Mouse (Mus musculus) CD4-positive helper T cell, adult 2 months (primary cell): ENCODE data around the gene Chad.
A peak's percentile ranks its signal among the peaks of the same experiment; 100 is the strongest.

Source experiments
- DNase-seq: peaks from one replicate; pipeline ENCODE4 v3.0.0-alpha.2; 2012; ENCODE audit warnings: low read depth, missing footprints, low spot score

Chad gene

DNA sequence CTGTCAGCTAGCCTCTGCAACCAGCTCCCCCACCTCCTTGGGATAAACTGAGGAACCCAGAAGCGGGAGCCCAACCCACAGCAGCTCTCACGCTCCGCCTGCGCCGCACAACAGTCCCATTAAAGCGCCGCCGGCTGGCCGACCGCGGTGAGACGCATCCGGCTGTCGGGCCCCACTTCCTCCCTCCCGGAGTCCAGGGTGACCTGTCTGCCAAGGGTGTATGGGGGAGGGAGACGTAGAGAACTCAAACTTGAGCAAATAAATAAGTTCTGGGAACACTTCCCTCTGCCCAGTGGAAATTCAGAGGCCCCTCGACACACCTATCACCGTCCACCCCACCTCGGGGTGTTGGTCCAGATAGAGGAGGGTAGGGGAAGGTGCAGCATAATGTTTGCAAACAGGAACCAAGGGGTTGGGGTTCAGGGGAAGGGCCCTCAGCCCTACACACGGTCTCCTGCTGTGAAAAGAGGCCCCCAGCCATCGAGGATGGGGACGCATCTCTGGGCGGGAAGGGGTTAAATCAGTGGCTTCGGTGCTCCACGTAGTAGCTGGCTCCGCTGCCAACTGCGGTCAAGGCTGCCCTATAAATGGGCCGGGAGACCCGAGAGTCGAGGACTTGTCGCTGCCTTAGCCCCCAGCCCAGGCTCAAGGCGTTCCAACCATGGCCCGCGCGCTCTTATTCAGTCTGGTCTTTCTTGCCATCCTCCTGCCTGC, at the start of gene Chad:
Chad (plus strand) TSS at position 611 of the 714 bp plus-strand sequence.
- DNase-seq = peak; percentile 38

DNA sequence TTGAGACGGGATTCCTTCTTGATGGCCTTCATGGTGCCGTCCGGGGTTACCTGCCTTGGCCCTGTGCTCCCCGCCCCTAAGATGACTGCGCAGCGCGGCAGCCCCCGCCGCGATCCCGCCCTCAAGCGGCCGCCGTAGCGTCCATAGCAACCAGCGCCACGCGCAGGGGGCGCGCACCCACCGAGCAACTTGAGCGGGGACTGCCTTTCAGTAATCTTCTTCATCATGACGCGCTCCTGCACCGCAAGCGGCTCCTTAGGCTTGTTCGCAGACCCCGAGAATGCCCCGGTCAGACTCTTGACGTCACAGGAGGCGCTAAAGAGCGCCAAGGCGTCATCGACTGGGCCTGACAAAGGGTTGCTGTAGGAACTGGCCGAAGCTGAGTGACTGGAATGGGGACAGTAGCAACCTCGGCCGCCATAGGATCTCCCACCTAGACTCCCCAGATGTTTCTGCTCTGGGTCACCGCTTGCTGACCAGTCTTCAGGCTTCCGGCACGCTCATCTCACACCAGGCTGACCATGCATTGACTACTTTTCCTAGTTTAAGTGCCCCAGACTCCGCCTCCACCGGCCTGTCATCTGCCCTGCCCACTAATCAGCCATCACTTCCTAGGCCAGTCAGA, 43.5 kb upstream of the Chad start, which contains the start of gene Mycbpap:
Mycbpap (minus strand) TSS at position 524 of the 625 bp plus-strand sequence.
- DNase-seq = peak; percentile 31

DNA sequence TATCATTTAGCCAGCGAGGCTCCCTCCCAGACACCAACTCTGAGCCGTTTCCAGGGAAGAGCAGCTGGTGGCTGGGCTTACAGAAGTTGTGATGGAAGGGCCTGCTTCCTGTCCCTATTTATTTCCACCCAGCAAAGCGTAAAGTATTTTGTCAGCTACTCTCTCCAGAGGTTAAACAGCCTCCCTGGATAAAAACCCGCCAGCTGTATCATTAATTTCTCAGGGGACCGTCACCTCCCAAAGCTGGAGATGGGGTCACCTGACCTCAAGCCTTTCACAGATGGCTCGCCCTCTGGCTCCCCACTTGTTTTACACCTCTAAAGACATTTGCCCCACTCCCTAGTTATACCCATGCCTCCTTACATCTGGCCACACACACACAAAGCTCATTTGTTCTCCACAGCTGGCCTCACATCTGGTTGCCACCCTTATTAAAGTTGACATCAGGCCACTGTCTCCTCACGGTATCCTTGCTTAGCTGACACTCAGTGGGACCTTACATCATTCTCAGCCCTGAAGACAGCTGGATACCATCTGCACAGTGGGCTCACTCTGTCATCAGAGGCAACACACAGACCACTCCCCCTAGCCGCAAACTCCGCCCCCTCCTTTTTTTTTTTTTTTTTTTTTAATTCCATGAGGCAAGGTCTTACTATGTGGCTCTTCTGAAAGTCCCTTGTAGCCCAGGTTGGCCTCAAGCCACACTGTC, 38.5 kb upstream of the Chad start:
- no peak for DNase-seq

DNA sequence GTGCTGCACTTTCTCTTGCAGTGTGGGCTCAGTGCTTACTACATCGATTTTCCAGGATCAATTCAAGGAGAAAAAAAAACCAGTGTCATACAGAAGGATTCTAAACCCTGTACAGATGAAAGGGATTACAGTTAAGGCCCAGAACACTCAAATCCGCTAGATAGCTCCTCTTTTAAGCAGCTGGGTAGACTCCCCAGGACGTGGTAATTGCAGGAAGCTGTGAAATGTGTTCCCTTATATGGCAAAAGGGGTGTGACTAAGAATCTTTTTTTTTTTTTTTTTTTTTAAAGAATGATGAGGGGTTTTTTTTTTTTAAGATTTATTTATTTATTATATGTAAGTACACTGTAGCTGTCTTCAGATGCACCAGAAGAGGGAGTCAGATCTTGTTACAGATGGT, 36.0 kb upstream of the Chad start:
- no peak for DNase-seq

DNA sequence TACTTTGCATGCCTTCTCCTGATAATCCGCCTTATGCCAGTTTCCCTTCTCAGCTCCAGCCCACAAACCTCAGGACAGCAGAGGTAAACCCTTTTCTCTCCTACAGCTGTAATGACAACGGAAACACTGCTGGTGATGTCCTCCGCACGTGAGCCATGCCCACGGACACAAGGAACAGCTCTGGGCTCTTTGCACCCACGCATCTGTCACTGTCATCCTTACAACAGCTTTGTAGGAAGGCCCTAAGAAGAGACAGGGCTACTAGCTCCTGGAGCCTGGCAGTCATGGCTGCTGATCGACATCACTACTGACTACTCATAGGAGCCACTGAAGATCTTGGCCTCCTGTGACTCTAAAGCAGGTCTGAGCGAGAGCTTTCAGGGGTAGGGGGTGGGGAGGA, 31.7 kb upstream of the Chad start:
- no peak for DNase-seq

DNA sequence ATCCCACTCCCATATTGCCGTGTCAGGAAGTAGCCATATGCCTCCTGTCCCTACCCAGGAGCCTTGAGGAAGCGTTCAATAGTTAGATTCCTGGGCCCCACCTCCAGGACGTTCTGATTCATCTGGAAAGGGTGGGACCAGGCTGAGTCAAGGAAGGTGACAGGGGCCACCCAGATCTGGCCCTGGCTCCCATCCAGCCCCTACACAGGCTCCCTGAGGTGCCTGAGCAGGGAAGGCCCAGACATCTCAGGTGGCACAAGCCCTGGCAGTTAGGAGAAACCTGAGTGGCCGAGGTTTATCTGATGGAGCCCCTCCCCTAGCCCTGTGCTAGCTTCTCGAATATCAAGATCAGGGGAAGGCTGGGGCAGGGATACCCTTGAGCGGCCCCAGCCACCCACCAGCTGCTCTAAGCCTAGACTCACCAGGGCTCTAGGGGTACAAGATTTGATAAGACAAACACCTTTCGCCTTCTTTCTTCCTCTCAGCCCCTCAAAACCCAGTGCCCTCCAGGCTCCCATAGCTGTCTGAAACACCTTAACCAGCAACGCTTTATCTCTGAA, 26.0 kb upstream of the Chad start:
- DNase-seq = no peak

DNA sequence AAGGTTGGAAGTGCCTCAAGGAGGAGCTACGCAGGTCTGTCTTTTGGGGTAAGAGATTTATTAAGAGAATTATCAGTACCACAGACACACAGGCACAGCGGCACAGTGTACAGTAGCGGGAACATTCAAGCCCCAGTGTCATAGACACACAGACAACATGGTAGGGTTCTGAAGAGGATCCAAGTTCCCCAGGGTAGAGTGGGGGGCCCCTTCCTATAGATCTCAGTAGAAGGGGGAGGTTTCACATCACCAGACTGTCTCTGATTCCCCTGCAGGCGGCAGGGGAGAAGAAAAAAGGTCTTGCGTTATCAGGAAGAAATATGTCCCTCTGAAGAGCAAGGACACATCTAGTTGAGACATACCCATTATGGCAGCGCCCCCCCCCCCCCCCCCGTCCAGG, 25.1 kb upstream of the Chad start:
- DNase-seq = no peak

DNA sequence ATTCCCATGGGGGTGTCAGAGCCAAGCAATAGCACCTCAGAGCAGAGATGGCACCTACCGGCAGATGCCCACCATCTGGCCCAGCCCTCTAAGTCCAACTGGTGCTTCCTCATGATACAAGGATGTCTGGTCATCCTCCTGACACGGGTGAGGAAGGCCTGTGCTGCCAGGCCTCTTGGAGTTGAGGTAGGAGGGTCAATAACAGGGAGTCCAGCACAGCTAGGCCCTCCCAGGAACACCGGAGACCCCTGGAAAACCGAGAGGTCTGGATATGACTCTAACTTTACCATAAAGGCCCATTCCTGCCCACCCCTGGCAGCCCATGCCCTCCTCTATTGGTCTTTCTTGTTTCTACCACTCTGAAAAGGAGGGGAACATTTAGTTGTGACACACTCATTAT, 22.4 kb upstream of the Chad start:
- DNase-seq = no peak

DNA sequence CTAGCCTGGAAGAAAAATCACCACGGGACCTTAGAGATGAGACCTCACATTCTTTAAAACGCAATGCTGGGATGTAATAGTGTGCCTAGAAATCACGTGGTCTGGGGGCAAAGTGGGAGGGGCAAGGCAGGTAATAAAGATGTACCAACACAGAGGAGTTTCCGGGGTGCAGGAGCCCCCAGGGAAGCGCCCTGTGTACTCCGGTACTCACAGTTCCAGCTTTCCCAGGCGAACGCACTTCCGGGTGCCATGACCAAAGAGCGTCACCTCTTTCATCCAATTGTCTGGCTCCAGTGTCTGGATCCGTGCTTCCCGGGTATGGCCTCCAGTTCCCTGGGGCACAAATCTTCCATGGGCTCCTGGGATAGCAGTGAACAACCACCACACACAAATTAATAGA, 21.5 kb upstream of the Chad start:
- no peak for DNase-seq

DNA sequence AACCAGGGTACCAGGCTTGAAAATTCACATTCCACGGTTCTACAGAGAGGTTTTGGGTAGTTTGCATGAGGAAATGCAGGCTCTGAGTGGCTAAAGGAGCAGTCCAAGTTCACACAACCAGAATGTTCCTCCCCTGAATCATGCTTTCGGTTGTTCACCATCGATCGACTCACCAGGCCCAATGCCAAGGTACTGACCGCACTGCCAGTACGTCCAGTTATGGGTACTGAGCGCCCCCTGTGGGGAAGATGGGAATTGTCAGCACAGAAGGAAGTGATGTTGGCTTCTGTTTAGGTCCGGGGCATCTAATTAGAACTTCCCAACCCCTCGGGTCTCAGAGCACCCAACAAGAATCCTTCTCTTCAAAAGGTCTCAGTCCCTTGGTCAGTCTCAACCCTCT, 20.9 kb upstream of the Chad start:
- peak; percentile 34 for DNase-seq

DNA sequence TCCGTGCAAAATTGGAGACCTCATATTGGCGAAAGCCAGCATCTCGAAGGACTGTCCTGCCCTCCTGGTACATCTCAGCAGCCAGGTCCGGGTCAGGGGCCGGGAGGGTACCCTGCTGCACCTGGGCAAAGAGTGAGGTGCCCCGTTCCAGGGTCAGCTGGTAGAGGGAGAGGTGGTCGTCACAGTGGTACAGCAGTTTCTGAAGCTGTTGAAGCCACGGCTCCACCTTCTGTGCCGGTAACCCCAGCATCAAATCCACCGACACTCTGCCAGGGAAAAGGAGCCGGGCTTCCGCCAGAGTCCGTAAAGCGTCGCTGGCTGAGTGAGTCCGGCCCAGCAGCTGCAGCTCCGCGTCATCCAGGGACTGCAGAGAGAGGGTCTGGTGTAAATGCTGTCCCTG, 20.4 kb upstream of the Chad start:
- no peak for DNase-seq

DNA sequence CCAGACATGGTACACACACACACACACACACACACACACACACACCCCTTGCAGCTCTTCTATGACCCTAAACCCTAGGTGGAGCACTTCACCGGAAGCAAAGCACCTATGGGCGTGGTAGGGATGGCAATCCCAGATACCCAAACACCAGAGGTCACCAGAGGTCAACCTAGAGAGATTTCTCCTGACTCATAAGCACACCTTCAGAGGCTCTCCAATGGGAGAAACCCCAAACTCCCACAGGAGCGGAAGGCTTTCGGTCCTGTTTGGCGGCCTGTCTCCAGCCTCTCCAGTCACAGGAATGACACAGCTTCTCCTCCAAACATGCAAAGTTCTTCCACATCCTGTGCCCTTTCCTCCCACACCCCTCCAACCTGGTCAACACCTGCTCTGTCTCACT, 18.5 kb upstream of the Chad start:
- no peak for DNase-seq

DNA sequence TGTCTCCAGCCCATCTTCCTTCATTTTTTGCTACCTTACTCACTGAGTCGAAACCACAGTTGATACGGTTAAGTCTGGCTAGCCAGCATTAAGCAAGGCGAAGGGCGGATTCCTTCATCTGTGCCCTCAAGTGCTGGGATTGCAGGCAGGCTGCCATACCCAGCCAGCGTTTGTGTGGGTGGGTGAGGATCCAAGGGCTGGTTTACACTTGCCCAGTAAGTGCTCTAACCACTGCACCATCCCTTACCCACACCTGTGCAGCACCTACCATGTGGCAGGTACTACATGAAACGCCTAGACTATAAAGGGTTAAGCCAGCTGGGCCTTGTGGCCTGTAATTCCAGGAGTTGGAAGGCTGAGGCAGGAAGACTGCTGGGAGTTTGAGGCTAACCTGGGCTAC, 17.6 kb upstream of the Chad start:
- DNase-seq = no peak

DNA sequence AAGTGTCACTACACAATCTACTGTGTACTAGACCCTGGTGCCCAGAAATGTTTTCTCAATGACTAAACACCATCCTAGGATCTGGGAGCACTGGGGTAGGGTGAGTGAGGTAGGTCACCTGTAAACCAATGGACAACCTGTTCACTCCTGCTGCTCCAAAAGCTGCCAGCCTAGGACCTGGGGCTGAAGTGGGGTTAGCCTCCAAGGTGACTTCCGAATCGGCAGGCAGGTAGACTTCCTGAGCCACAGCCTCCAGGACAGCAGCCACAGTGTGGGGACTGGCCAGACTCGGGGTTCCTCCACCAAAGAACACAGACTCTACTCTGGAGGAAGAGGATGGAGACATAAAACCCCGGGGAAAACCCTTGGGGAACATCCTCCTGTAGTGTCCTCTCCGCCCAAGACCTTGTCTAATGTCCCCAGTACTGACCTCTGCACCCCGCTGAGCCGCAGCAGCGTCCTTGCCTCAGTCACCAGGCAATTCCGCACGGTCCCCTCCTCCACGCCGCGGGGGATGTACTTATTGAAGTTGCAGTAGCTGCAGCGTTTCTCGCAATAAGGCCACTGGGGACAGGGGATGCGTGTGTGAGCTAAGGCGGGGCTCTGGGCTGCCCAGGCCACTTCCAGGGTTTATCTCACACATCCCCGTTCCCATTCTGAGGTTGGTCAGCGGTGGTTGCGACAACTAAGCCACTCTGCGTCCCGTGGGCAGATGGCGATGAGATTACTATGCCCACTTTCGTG, 16.6 kb upstream of the Chad start:
- no peak for DNase-seq

DNA sequence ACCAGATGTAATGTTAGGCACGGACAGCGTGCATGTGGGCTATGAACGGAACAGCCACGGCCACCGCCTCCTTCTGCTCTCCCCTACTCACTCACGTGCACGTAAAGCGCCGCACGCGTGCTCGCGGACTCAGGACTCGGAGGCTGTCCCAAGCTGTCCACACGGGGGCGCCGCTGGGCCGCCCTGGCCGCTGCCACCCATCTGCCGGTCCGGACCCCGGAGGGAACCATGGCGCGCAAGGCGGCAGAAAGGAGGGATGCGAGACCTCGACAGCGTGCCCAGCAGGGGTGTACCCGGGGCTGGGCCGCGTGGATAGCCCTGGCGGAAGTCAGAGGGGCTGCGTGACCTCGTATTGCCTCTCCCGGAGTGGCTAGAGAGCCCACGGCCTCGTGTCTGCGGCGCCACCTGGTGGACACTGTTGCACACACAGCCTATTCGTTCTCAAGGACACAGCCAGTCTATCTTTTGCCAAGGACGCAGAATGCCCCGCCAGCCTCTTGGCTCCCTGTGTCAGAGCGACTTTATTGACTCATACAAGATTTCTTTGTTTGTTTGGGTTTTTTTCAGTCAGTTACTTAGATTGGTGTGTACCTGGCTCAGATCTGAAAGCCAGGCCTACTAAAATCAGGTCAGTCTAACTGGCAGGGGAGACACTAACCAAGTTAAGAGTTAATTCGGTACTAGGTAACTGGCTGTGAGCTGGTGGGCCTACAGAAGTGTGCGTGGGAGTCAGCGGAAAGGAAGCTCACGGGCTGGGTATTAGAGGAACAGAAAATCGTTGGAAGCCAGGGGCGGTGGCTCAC, 15.8 kb upstream of the Chad start, which contains the start of gene Rsad1:
Rsad1 (minus strand) TSS at position 368 of the 803 bp plus-strand sequence.
- peak; percentile 91 for DNase-seq

DNA sequence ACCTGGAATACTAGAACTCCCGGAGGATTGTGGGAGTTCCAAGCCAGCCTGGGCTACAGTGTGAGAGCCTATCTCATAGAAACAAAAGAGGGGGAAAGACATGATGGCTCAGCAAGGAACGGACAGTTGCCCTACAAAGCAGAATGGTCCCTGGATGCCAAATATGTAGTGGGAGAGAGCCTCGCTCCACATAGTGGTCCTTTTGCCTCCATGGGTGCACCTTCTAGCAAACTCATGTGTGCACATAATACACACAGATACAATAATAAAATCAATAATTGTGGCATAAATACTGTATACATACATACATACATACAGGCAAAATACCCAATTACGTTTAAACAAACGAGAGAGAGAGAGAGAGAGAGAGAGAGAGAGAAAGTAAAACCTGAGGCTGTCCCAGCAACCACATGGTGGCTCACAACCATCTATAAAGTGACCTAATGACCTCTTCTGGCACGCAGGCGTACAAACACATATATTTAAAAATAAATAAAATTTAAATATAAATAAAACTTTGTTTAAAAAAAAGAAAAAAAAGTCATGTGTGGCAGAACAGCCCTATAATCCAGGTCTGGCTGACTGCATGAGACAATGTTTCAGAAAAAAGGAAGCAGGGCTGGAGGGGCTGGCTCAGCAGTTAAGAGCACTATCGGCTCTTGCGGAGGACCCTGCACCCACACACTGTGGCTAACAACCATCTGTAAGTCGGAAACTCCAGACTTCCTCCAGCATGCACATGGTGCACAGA, 15.0 kb upstream of the Chad start:
- DNase-seq = no peak

DNA sequence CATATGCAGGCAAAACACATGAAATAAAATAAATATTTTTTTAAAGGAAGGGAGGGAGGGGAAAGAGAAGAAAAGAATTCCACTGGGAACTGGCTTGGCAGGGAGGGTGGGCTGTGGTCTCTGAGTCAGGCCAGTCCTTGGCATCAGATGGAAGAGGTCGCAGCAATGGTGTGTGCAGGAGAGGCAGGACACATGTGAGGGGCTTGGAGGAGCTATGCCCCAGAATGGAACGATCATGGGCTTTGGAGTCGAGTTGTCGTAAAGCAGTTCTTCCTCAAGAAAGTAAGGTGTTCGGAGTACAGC, 14.5 kb upstream of the Chad start:
- no peak for DNase-seq

DNA sequence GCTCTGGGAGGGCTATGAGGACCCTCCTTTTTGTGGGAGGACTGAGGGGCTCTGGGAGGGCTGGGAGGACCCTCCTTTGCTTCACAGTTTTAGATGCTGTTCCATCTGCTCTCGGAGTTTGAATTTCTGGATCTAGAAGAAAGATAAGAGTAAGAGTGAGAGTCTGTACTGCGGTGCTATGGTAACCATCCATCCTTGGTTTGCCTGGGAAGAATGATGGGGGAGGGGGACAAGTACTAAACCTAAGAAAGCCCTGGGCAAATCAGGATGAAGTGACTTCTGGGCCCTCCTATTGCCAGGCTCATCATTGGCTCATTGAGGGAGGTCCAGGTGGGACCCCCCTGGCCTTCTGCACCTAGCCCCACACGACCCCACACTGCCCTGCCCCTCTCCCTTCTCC, 6.6 kb upstream of the Chad start:
- no peak for DNase-seq

DNA sequence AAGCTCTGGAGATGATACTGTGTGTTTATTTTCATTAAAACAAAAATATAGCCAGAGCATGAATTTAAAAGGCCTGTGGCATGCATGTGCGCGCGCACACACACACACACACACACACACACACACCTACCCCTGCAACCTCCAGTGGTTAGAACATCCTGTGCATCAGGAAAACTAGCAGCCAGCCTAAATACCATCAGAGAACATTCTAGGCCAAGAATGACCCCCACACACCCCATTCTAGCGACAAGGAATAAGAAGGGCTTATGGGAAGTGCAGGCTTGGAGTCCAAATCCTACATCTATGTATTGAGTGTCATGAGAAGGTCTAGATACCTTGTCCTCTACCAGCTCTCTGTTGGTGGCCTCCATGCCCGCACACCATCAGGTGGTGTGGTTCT, 1.5 kb upstream of the Chad start:
- peak; percentile 31 for DNase-seq

DNA sequence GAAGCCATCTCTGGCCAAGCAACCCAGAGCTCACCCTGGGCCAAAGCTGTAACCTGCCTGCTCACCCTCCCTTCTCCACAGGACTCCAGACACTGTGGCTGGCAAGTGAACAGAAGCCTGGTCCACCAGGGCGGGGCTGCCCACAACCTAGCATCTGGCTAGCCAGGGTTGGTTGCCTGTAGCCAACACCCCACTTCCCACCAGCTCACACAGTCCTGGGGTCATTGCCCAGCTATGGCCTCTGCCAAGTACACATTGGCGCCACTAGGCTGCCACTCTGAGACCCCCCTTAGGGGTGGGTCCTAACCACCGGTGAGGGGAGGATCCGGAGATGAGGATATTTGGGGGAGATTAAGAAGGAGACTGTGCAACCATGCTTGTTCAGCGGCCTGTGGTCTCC, 1.0 kb upstream of the Chad start:
- DNase-seq = no peak

DNA sequence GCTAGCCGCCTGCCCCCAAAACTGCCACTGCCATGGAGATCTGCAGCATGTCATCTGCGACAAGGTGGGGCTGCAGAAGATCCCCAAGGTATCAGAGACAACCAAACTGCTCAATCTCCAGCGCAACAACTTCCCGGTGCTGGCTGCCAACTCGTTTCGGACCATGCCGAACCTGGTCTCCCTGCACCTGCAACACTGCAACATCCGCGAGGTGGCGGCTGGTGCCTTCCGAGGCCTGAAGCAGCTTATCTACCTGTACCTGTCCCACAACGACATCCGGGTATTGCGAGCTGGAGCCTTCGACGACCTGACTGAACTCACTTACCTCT, 268 bp downstream of the Chad start:
- DNase-seq = peak; percentile 34
